Mouse (Mus musculus): ENCODE measurements at regions not wholly inside any gene's neighbourhood (a gene's known extent, or its start where the extent isn't known, plus 50 kb on each side); places are given as distances from the start of the nearest gene placed in this dataset.

- H3K4me1 ChIP-seq (ENCODE audit: control insufficient read depth, insufficient read depth, low read length), result 0 out of 2 replicates have a peak, but pooled peaks cover 2% of the 10 kb centered on the region
- TF ChIP-seq CTCF (IDR thresholded peaks at IDR 0.05; ENCODE audit: borderline replicate concordance, insufficient read depth, low read length), result no peak
- no peak for TF ChIP-seq POLR2A (IDR thresholded peaks at IDR 0.05; ENCODE audit: low read depth, low read length)
- no peak overlapping the region for H3K4me3 ChIP-seq (ENCODE audit: insufficient read depth, low read length)
- no peak overlapping the region for H3K27ac ChIP-seq (ENCODE audit: insufficient read depth, low read length)
Measured at GRCm38 (mm10) chr2:51049834-51050170, 99.1 kb downstream of the Rnd3 start.

DNA sequence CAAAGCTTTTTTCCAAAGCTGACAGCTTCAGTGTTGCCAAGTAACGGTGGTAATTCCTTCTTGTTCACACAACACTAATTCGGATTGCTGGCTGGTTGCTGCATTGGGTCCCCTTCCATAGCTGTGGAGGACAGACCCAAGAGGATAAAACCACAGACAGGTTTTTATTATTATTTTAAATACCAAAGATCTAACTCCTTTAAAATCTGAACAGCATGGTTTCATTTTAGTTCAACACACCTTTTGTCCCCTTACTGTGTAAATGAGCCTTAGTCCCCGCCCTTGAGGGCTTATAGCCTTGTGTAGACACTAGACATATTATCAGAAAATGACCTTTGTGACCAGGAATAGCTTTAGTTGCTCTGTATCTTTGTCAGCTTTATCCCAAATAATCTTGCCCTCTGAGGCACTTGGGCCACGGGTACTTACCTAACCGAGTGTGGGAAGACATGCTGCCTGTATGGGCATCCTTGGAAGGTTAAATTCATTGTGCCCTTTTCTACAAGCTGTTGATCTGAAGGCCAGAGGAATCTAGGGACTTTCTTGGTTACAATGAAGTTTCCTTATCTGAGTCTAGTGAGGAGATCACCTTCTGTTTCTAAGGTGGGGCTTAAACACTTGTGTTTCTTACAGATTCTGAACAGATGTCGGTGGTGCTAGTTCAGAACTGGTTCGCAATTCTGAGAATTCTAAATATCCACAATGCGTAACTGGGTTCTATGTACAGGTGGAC is 99.6 kb downstream of the Rnd3 start:
- H3K27ac ChIP-seq (ENCODE audit: insufficient read depth, low read length), result no peak overlapping the region
- TF ChIP-seq CTCF (IDR thresholded peaks at IDR 0.05; ENCODE audit: borderline replicate concordance, insufficient read depth, low read length) (no peak), POLR2A (IDR thresholded peaks at IDR 0.05; ENCODE audit: low read depth, low read length) (no peak)
- no peak overlapping the region for H3K4me3 ChIP-seq (ENCODE audit: insufficient read depth, low read length)
- H3K4me1 ChIP-seq (ENCODE audit: control insufficient read depth, insufficient read depth, low read length), result no peaks in the 10 kb centered on the region

GRCm38 (mm10) chr2:51047520-51047919 is 101.4 kb downstream of the Rnd3 start:
- H3K4me3 ChIP-seq (ENCODE audit: insufficient read depth, low read length), result no peak overlapping the region
- H3K4me1 ChIP-seq (ENCODE audit: control insufficient read depth, insufficient read depth, low read length), result no peaks in the 10 kb centered on the region
- TF ChIP-seq CTCF (IDR thresholded peaks at IDR 0.05; ENCODE audit: borderline replicate concordance, insufficient read depth, low read length), result no peak
- no peak for TF ChIP-seq POLR2A (IDR thresholded peaks at IDR 0.05; ENCODE audit: low read depth, low read length)
- no peak overlapping the region for H3K27ac ChIP-seq (ENCODE audit: insufficient read depth, low read length)

- Histone ChIP-seq H3K4me3 (ENCODE audit: insufficient read depth, low read length) (no peak overlapping the region), H3K27ac (ENCODE audit: insufficient read depth, low read length) (no peak overlapping the region), H3K4me1 (ENCODE audit: control insufficient read depth, insufficient read depth, low read length) (no peaks in the 10 kb centered on the region)
- TF ChIP-seq POLR2A (IDR thresholded peaks at IDR 0.05; ENCODE audit: low read depth, low read length), result no peak
- no peak for TF ChIP-seq CTCF (IDR thresholded peaks at IDR 0.05; ENCODE audit: borderline replicate concordance, insufficient read depth, low read length)
Measured at GRCm38 (mm10) chr2:51045626-51046025, 103.3 kb downstream of the Rnd3 start.

GRCm38 (mm10) chr2:51041101-51041500 is 107.8 kb downstream of the Rnd3 start:
- no peak overlapping the region for H3K4me3 ChIP-seq (ENCODE audit: insufficient read depth, low read length)
- TF ChIP-seq CTCF (IDR thresholded peaks at IDR 0.05; ENCODE audit: borderline replicate concordance, insufficient read depth, low read length) (no peak), POLR2A (IDR thresholded peaks at IDR 0.05; ENCODE audit: low read depth, low read length) (no peak)

DNA sequence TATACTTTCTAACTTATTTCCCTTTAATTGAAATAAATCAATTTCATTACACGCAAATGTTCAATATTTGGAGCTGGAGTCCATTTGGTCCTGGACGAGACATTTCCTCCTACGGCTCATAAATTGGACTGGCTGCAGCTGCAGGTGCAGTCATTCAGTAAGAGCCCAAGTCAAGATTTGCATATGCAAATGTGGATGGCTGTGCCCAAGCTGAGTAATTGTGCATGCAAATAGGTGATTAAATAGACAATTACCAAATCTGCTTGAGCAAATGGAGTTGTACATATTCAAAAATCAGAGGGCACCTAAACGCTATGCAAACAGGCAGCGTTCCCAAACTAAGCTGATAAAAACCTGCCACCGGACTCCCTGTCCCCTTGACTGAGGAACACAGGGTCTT is 110.2 kb downstream of the Rnd3 start:
- Histone ChIP-seq H3K27ac (ENCODE audit: insufficient read depth, low read length) (no peak overlapping the region), H3K4me3 (ENCODE audit: insufficient read depth, low read length) (no peak overlapping the region), H3K4me1 (ENCODE audit: control insufficient read depth, insufficient read depth, low read length) (no peaks in the 10 kb centered on the region)
- TF ChIP-seq POLR2A (IDR thresholded peaks at IDR 0.05; ENCODE audit: low read depth, low read length) (no peak), CTCF (IDR thresholded peaks at IDR 0.05; ENCODE audit: borderline replicate concordance, insufficient read depth, low read length) (no peak)

More at GRCm38 (mm10) chr2:51041101-51041500, 107.8 kb downstream of the Rnd3 start:
- no peaks in the 10 kb centered on the region for H3K4me1 ChIP-seq (ENCODE audit: control insufficient read depth, insufficient read depth, low read length)
- H3K27ac ChIP-seq (ENCODE audit: insufficient read depth, low read length), result no peak overlapping the region

DNA sequence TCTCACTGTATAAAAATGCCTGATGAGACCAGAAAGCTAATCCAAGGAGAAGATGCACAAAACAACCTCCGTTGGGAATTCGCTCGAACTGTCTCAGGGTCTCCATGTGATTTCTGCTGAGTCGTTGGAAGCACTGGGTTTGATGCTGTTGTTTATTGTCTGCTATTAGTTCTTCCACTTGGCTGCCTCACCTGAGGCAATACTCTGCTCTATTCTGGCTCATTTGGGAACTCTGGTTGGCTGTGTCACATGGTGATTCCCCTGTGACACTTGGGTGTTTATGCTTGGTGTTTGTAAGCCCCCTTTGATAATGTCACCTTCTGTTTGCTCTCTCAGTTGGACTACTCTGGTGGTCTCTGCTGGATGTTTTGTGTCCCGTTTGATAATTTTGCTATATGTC is 111.9 kb downstream of the Rnd3 start:
- TF ChIP-seq POLR2A (IDR thresholded peaks at IDR 0.05; ENCODE audit: low read depth, low read length), result no peak
- TF ChIP-seq CTCF (IDR thresholded peaks at IDR 0.05; ENCODE audit: borderline replicate concordance, insufficient read depth, low read length), result no peak
- H3K4me3 ChIP-seq (ENCODE audit: insufficient read depth, low read length), result no peak overlapping the region
- H3K4me1 ChIP-seq (ENCODE audit: control insufficient read depth, insufficient read depth, low read length), result no peaks in the 10 kb centered on the region
- H3K27ac ChIP-seq (ENCODE audit: insufficient read depth, low read length), result no peak overlapping the region

- H3K27ac ChIP-seq (ENCODE audit: insufficient read depth, low read length), result no peak overlapping the region
- H3K4me1 ChIP-seq (ENCODE audit: control insufficient read depth, insufficient read depth, low read length), result no peaks in the 10 kb centered on the region
- TF ChIP-seq CTCF (IDR thresholded peaks at IDR 0.05; ENCODE audit: borderline replicate concordance, insufficient read depth, low read length), result no peak
- TF ChIP-seq POLR2A (IDR thresholded peaks at IDR 0.05; ENCODE audit: low read depth, low read length), result no peak
- H3K4me3 ChIP-seq (ENCODE audit: insufficient read depth, low read length), result no peak overlapping the region
Measured at GRCm38 (mm10) chr2:51036190-51036755, 112.6 kb downstream of the Rnd3 start.

DNA sequence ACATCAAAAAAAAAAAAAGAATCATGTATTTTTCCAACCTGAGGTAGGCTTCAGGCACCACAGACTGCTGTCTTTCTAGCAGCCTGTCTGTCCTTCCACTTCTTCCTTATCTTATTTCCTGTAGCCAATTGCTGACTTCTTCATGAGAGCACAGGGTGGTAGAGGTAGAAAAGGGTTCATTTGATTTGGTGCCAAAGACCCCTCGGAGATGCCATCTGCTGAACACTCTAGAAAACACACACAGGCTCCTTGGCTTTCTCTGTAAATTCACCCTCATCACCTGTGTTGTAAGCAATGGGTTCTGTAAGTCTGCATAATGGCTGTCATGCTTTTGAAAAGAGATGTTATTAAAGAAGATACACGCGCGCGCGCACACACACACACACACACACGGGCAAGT is 115.0 kb downstream of the Rnd3 start:
- TF ChIP-seq CTCF (IDR thresholded peaks at IDR 0.05; ENCODE audit: borderline replicate concordance, insufficient read depth, low read length) (no peak), POLR2A (IDR thresholded peaks at IDR 0.05; ENCODE audit: low read depth, low read length) (no peak)
- Histone ChIP-seq H3K27ac (ENCODE audit: insufficient read depth, low read length) (no peak overlapping the region), H3K4me1 (ENCODE audit: control insufficient read depth, insufficient read depth, low read length) (no peaks in the 10 kb centered on the region), H3K4me3 (ENCODE audit: insufficient read depth, low read length) (no peak overlapping the region)

DNA sequence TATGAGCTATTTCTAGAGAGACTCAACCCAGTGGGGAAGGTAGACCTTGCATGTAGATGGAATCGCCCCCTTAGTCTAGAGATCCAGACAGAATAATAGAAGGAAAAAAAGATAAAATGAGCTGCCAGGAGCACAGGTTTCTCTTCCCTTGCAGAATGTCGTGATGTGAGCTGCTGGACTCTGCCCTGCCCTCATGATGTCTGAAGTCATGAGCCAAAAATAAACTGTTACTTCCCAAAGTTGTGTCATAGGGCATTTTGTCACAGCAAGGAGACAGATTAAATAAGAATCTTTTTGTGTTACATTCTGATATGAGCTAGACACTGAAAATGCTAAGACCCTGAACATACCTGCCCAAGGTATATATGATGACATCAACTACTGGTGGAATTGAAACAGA is 126.4 kb downstream of the Rnd3 start:
- Histone ChIP-seq H3K27ac (ENCODE audit: insufficient read depth, low read length) (no peak overlapping the region), H3K4me3 (ENCODE audit: insufficient read depth, low read length) (no peak overlapping the region), H3K4me1 (ENCODE audit: control insufficient read depth, insufficient read depth, low read length) (no peaks in the 10 kb centered on the region)
- TF ChIP-seq CTCF (IDR thresholded peaks at IDR 0.05; ENCODE audit: borderline replicate concordance, insufficient read depth, low read length) (no peak), POLR2A (IDR thresholded peaks at IDR 0.05; ENCODE audit: low read depth, low read length) (no peak)
